Mouse (Mus musculus) MEL (cell line): Measurements from ENCODE around the gene Samhd1. TPM values are rescaled to one million over a fixed set of nuclear protein-coding genes. Genes with fewer than 3 reads are reported as not detected.
"Not testable (repeated sequence)": the region's sequence is repeated elsewhere in the genome, so short reads cannot be mapped to it uniquely, and the experiment has no call there.

ENCODE experiments used
- DNase-seq: peaks from one replicate; pipeline ENCODE4 v3.0.0; 2011; ENCODE audit warnings: low read depth, low spot score
- H3K27ac ChIP-seq: 2 replicates; pipeline ENCODE4 v1.5.1; 2012; ENCODE audit warnings: low read depth, mild to moderate bottlenecking, control low read depth, low read length, moderate library complexity; ENCODE audit not compliant: control insufficient read depth
- H3K27me3 ChIP-seq, 2 experiments: fragments of 150-350 bp in 1 of 2; sonication (generic) in 1 of 2; 2 replicates each; pipeline ENCODE4 v1.6.1; 2012; ENCODE audit warnings: low read length in 2 of 2, mild to moderate bottlenecking in 2 of 2, improper control_type of control experiment in 1 of 2, moderate library complexity in 1 of 2; ENCODE audit not compliant: insufficient read depth in 2 of 2, control insufficient read depth in 1 of 2
- H3K36me3 ChIP-seq, 2 experiments: 2 replicates each; pipeline ENCODE4 v1.6.1; 2012 to 2014; ENCODE audit warnings: low read length in 2 of 2, improper control_type of control experiment in 1 of 2, inconsistent platforms in 1 of 2, mild to moderate bottlenecking in 1 of 2; ENCODE audit not compliant: insufficient read depth in 2 of 2, control insufficient read depth in 1 of 2
- H3K4me1 ChIP-seq, 2 experiments: fragments of 150-350 bp in 1 of 2; sonication (generic) in 1 of 2; 2 replicates each; pipeline ENCODE4 v1.6.1; 2012; ENCODE audit warnings: low read length in 2 of 2, improper control_type of control experiment in 1 of 2, mild to moderate bottlenecking in 1 of 2; ENCODE audit not compliant: insufficient read depth in 2 of 2, control insufficient read depth in 1 of 2
- H3K4me3 ChIP-seq, 2 experiments: fragments of 150-350 bp in 1 of 2; sonication (generic) in 1 of 2; 2 replicates each; pipeline ENCODE4 v1.5.1; 2012; ENCODE audit warnings: low read depth in 2 of 2, low read length in 2 of 2, mild to moderate bottlenecking in 2 of 2, moderate library complexity in 2 of 2, control low read depth in 1 of 2, improper control_type of control experiment in 1 of 2; ENCODE audit not compliant: control insufficient read depth in 1 of 2, insufficient read depth in 1 of 2
- H3K79me2 ChIP-seq: 2 replicates; pipeline ENCODE4 v1.6.1; 2012; ENCODE audit warnings: mild to moderate bottlenecking, low read length, moderate library complexity; ENCODE audit not compliant: control insufficient read depth, poor library complexity, insufficient read depth
- H3K9ac ChIP-seq: 2 replicates; pipeline ENCODE4 v1.6.1; 2012; ENCODE audit warnings: low read depth, mild to moderate bottlenecking, control low read depth, low read length, moderate library complexity; ENCODE audit not compliant: control insufficient read depth, poor library complexity, severe bottlenecking
- H3K9me3 ChIP-seq: fragments of 150-350 bp; sonication (generic); replicated peaks from 2 replicates; pipeline ENCODE4 v1.6.1; 2012; ENCODE audit warnings: mild to moderate bottlenecking, low read length, improper control_type of control experiment, moderate library complexity; ENCODE audit not compliant: insufficient read depth
- BHLHE40 ChIP-seq: IDR thresholded peaks from 2 replicates; pipeline ENCODE4 v1.6.1; 2012; ENCODE audit warnings: low read depth, mild to moderate bottlenecking, inconsistent platforms, low read length, improper control_type of control experiment, borderline replicate concordance
- CHD1 ChIP-seq: IDR thresholded peaks from 2 replicates; pipeline ENCODE4 v1.6.1; 2012; ENCODE audit warnings: low read depth, mild to moderate bottlenecking, inconsistent platforms, low read length, improper control_type of control experiment
- CHD2 ChIP-seq: IDR thresholded peaks from 2 replicates; pipeline ENCODE4 v1.6.1; 2011; ENCODE audit warnings: low read length, improper control_type of control experiment
- CTCF ChIP-seq, 3 experiments: IDR thresholded peaks in 2 of 3; conservative IDR thresholded peaks in 1 of 3; 2 replicates each; pipeline ENCODE4 v1.5.1; 2011 to 2012; ENCODE audit warnings: low read length in 3 of 3, low read depth in 2 of 3, mild to moderate bottlenecking in 2 of 3, improper control_type of control experiment in 1 of 3, inconsistent platforms in 1 of 3, mixed read lengths in 1 of 3, moderate library complexity in 1 of 3; ENCODE audit not compliant: control insufficient read depth in 1 of 3, insufficient read depth in 1 of 3, poor library complexity in 1 of 3, severe bottlenecking in 1 of 3
- E2F4 ChIP-seq: IDR thresholded peaks from 2 replicates; pipeline ENCODE4 v1.6.1; 2011; ENCODE audit warnings: low read depth, low read length, improper control_type of control experiment, borderline replicate concordance
- ELF1 ChIP-seq: IDR thresholded peaks from 2 replicates; pipeline ENCODE4 v1.6.1; 2014; ENCODE audit warnings: low read depth, mild to moderate bottlenecking, inconsistent platforms, low read length, improper control_type of control experiment, moderate library complexity
- GATA1 ChIP-seq: IDR thresholded peaks from 2 replicates; pipeline ENCODE4 v1.6.1; 2011; ENCODE audit warnings: low read depth, low read length, improper control_type of control experiment
- JUND ChIP-seq: IDR thresholded peaks from 2 replicates; pipeline ENCODE4 v1.6.1; 2011; ENCODE audit warnings: low read depth, mild to moderate bottlenecking, improper control_type of control experiment, low read length
- KAT2A ChIP-seq: conservative IDR thresholded peaks from 2 replicates; pipeline ENCODE4 v1.6.1; 2012; ENCODE audit warnings: low read depth, low read length, improper control_type of control experiment, inconsistent platforms
- MAX ChIP-seq: IDR thresholded peaks from 2 replicates; pipeline ENCODE4 v1.6.1; 2011; ENCODE audit warnings: low read length, improper control_type of control experiment
- MAZ ChIP-seq: IDR thresholded peaks from 2 replicates; pipeline ENCODE4 v1.6.1; 2012; ENCODE audit warnings: low read depth, mild to moderate bottlenecking, inconsistent platforms, low read length, improper control_type of control experiment
- MEF2A ChIP-seq: IDR thresholded peaks from 2 replicates; pipeline ENCODE4 v1.6.1; 2014; ENCODE audit warnings: low read depth, mild to moderate bottlenecking, inconsistent platforms, low read length, improper control_type of control experiment; ENCODE audit not compliant: poor library complexity, insufficient replicate concordance, severe bottlenecking; ENCODE audit errors: extremely low read depth
- MXI1 ChIP-seq: IDR thresholded peaks from 2 replicates; pipeline ENCODE4 v1.6.1; 2011; ENCODE audit warnings: mild to moderate bottlenecking, low read depth, low read length, improper control_type of control experiment
- MYB ChIP-seq: IDR thresholded peaks from 2 replicates; pipeline ENCODE4 v1.6.1; 2011; ENCODE audit warnings: mild to moderate bottlenecking, low read depth, low read length, improper control_type of control experiment
- POLR2A ChIP-seq, 2 experiments: IDR thresholded peaks; 2 replicates each; pipeline ENCODE4 v1.6.1; 2011 to 2012; ENCODE audit warnings: low read length in 2 of 2, mild to moderate bottlenecking in 2 of 2, control low read depth in 1 of 2, improper control_type of control experiment in 1 of 2, low read depth in 1 of 2, moderate library complexity in 1 of 2; ENCODE audit not compliant: control insufficient read depth in 1 of 2, insufficient read depth in 1 of 2, poor library complexity in 1 of 2
- RCOR1 ChIP-seq: IDR thresholded peaks from 2 replicates; pipeline ENCODE4 v1.6.1; 2012; ENCODE audit warnings: low read depth, mild to moderate bottlenecking, inconsistent platforms, low read length, improper control_type of control experiment
- SIN3A ChIP-seq: IDR thresholded peaks from 2 replicates; pipeline ENCODE4 v1.6.1; 2012; ENCODE audit warnings: low read length, improper control_type of control experiment, inconsistent platforms
- TBP ChIP-seq: IDR thresholded peaks from 2 replicates; pipeline ENCODE4 v1.8.0; 2011; ENCODE audit warnings: low read depth, low read length, improper control_type of control experiment
- TCF12 ChIP-seq: IDR thresholded peaks from 2 replicates; pipeline ENCODE4 v1.6.1; 2014; ENCODE audit warnings: low read depth, mild to moderate bottlenecking, inconsistent platforms, low read length, improper control_type of control experiment, moderate library complexity
- UBTF ChIP-seq: IDR thresholded peaks from 2 replicates; pipeline ENCODE4 v1.6.1; 2012; ENCODE audit warnings: low read depth, mild to moderate bottlenecking, inconsistent platforms, low read length, improper control_type of control experiment, moderate library complexity, borderline replicate concordance; ENCODE audit not compliant: insufficient read depth
- USF1 ChIP-seq: IDR thresholded peaks from 2 replicates; pipeline ENCODE4 v1.6.1; 2014; ENCODE audit warnings: low read depth, mild to moderate bottlenecking, inconsistent platforms, low read length, improper control_type of control experiment, moderate library complexity
- ZC3H11A ChIP-seq: IDR thresholded peaks from 2 replicates; pipeline ENCODE4 v1.6.1; 2012; ENCODE audit warnings: low read depth, mild to moderate bottlenecking, inconsistent platforms, low read length, improper control_type of control experiment
- ZNF384 ChIP-seq: IDR thresholded peaks from 2 replicates; pipeline ENCODE4 v1.6.1; 2012; ENCODE audit warnings: low read depth, mild to moderate bottlenecking, inconsistent platforms, low read length, improper control_type of control experiment
- polyA plus RNA-seq, 2 experiments: library from polyadenylated mRNA; stranded (reverse) in 1 of 2; unstranded in 1 of 2; fragments of >175 nt in 1 of 2; fragments of >200 nt in 1 of 2; gene quantifications; 2 replicates each; pipeline versions ENCODE4 v1.2.1 to v1.2.4; 2012; ENCODE audit warnings: low replicate concordance in 2 of 2, low read depth in 1 of 2; ENCODE audit not compliant: insufficient read length in 2 of 2, insufficient read depth in 1 of 2, missing spikeins in 1 of 2
- total RNA-seq: library from RNA; depleted of rRNA; stranded (reverse); fragments of 300-350 nt; gene quantifications from 2 replicates; pipeline ENCODE4 v1.2.3, GENCODE M21; 2012

Samhd1 gene
- total and polyA plus RNA-seq, 3 experiments, result 15.7 to 76.8 (median 50.5) TPM

- H3K9ac ChIP-seq, result no peak overlapping the region
- no peak overlapping the region for H3K27ac ChIP-seq
- DNase-seq, result peak; percentile 19
- H3K9me3 ChIP-seq, result no peaks in the 10 kb centered on the region
- H3K4me3 ChIP-seq, result no peak overlapping the region
- H3K4me1 ChIP-seq, result peaks cover 0 to 9% of the 10 kb centered on the region in 2 experiments; a peak in 3 of 4 replicates
- H3K79me2 ChIP-seq, result no peaks in the 10 kb centered on the region
- peaks cover 14 to 22% of the 10 kb centered on the region in 2 experiments for H3K36me3 ChIP-seq
- no peak for TF ChIP-seq CHD2
- no peak for TF ChIP-seq MYB
- TF ChIP-seq POLR2A (IDR thresholded peaks at IDR 0.05; ENCODE audit: control insufficient read depth in 1 of 2, insufficient read depth in 1 of 2, low read depth in 1 of 2, low read length in 2 of 2, poor library complexity in 1 of 2), result no peak
- no peak for TF ChIP-seq SIN3A
- TF ChIP-seq CHD1, result no peak
- no peak for TF ChIP-seq MEF2A
- no peak for TF ChIP-seq ZC3H11A
- TF ChIP-seq TBP, result no peak
- no peak for TF ChIP-seq MAX
- TF ChIP-seq ZNF384, result no peak
- TF ChIP-seq ELF1, result no peak
- no peak for TF ChIP-seq KAT2A
- no peaks in the 10 kb centered on the region for H3K27me3 ChIP-seq
Measured at GRCm38 (mm10) chr2:157170166-157170565, 35.1 kb upstream of the Samhd1 start.

DNA sequence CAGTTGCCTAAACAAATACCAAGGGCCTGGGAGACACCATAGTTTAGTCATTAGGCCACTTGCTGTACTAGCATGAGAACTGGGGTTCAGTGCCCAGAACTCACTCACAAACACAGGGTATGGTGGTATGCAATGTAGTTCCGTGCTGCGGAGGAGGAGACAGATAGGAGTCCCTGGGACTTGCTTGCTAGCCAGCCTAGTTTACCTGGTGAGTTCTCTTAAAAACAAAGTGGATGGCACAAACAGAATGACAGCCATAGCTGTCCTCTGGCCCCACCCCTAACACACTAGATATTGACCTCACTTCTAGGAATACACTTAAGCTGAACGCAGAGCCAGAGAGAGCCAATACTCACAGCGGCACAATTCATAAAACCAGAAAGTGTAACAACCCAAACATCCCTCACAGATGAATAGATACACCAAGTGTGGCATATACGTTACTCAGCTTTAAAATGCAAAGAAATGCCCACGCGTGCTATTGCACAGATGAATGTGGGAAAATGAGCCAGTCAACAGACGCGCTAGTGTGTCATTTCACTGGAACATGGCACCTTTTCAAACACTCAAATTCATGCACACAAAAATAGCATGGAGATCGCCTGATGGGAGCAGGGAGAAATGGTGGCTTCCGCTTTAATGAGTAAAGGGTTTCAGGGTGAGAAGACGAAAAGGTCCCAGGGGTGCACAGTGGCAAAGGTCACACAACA, 31.5 kb upstream of the Samhd1 start:
- Histone ChIP-seq H3K27me3 (no peaks in the 10 kb centered on the region), H3K36me3 (peaks cover 12 to 14% of the 10 kb centered on the region in 2 experiments), H3K27ac (no peak overlapping the region), H3K9me3 (no peaks in the 10 kb centered on the region), H3K4me3 (no peak overlapping the region), H3K4me1 (peaks cover 0 to 9% of the 10 kb centered on the region in 2 experiments; a peak in 3 of 4 replicates), H3K9ac (no peak overlapping the region), H3K79me2 (no peaks in the 10 kb centered on the region)
- DNase-seq, result no peak
- TF ChIP-seq GATA1 (no peak), ELF1 (no peak), E2F4 (no peak), TCF12 (no peak), MXI1 (no peak), BHLHE40 (no peak), MAX (no peak), RCOR1 (no peak), USF1 (no peak), MAZ (no peak), UBTF (no peak), CTCF (IDR thresholded peaks at IDR 0.05 in 2 of 3, conservative IDR thresholded peaks at IDR 0.05 in 1 of 3; ENCODE audit: control insufficient read depth in 1 of 3, insufficient read depth in 1 of 3, low read depth in 2 of 3, low read length in 3 of 3, poor library complexity in 1 of 3, severe bottlenecking in 1 of 3) (no peak), MYB (no peak), JUND (no peak)

DNA sequence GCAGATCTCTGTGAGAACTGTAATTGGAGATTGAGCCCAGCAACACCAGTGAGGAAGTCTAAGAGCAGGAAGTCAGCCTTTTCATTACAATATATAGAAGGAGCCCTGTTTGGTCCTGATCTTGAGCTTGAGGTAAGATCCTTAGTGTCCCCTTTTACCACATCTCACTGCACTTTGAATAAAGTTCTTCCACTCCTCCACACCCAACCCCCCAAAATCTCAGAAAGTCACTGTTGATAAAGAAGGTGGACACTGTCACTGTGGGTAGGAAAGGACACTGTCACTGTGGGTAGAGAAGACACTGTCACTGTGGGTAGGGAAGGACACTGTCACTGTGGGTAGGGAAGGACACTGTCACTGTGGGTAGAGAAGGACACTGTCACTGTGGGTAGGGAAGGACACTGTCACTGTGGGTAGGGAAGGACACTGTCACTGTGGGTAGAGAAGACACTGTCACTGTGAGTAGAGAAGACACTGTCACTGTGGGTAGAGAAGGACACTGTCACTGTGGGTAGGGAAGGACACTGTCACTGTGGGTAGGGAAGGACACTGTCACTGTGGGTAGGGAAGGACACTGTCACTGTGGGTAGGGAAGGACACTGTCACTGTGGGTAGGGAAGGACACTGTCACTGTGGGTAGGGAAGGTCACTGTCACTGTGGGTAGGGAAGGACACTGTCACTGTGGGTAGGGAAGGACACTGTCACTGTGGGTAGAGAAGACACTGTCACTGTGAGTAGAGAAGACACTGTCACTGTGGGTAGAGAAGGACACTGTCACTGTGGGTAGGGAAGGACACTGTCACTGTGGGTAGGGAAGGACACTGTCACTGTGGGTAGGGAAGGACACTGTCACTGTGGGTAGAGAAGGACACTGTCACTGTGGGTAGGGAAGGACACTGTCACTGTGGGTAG, 30.5 kb upstream of the Samhd1 start:
- H3K27ac ChIP-seq, H3K27me3 ChIP-seq, H3K4me3 ChIP-seq, DNase-seq, H3K9me3 ChIP-seq, H3K4me1 ChIP-seq, H3K79me2 ChIP-seq, H3K9ac ChIP-seq: not testable (repeated sequence)
- H3K36me3 ChIP-seq, result peaks cover 14 to 15% of the 10 kb centered on the region in 2 experiments
